Mouse (Mus musculus) mesoderm, embryonic 11.5 days (tissue): ENCODE results near the gene Galnt4.

ENCODE experiments used
- DNase-seq: peaks from one replicate; pipeline ENCODE4 v3.0.0-alpha.2; 2012; ENCODE audit warnings: low read depth, low spot score

The Galnt4 gene

GRCm38 (mm10) chr10:99115471-99116236 is 7.7 kb downstream of the Galnt4 start:
- peak; percentile 61 for DNase-seq

GRCm38 (mm10) chr10:99116237-99116632 is 8.3 kb downstream of the Galnt4 start:
- DNase-seq = no peak

- DNase-seq = no peak
These were observed 9.0 kb downstream of the Galnt4 start for GRCm38 (mm10) chr10:99116650-99117615.

GRCm38 (mm10) chr10:99117876-99118275 is 9.9 kb downstream of the Galnt4 start:
- DNase-seq = no peak

GRCm38 (mm10) chr10:99118697-99119096 is 10.7 kb downstream of the Galnt4 start:
- DNase-seq = peak; percentile 26

GRCm38 (mm10) chr10:99119471-99119870 is 11.5 kb downstream of the Galnt4 start:
- DNase-seq = no peak

GRCm38 (mm10) chr10:99126225-99126624 is 18.3 kb downstream of the Galnt4 start, which contains the start of gene Phxr2:
Gene Phxr2, minus strand, starts transcription at chr10:99126325.
- DNase-seq = no peak

- no peak for DNase-seq
These were observed 19.0 kb downstream of the Galnt4 start for GRCm38 (mm10) chr10:99126954-99127353.

- no peak for DNase-seq
These were observed 19.8 kb downstream of the Galnt4 start for GRCm38 (mm10) chr10:99127691-99128261.

- no peak for DNase-seq
These were observed 22.7 kb downstream of the Galnt4 start for GRCm38 (mm10) chr10:99130611-99131010.

GRCm38 (mm10) chr10:99131298-99131697 is 23.3 kb downstream of the Galnt4 start:
- no peak for DNase-seq

- peak; percentile 28 for DNase-seq
These were observed 24.2 kb downstream of the Galnt4 start for GRCm38 (mm10) chr10:99132189-99132588.

GRCm38 (mm10) chr10:99132595-99133272 is 24.8 kb downstream of the Galnt4 start:
- no peak for DNase-seq

GRCm38 (mm10) chr10:99133321-99133875 is 25.4 kb downstream of the Galnt4 start:
- no peak for DNase-seq

GRCm38 (mm10) chr10:99136337-99136736 is 28.4 kb downstream of the Galnt4 start:
- no peak for DNase-seq

GRCm38 (mm10) chr10:99145611-99146010 is 37.7 kb downstream of the Galnt4 start:
- DNase-seq = no peak

- no peak for DNase-seq
These were observed 38.6 kb downstream of the Galnt4 start for GRCm38 (mm10) chr10:99146596-99146995.

- DNase-seq = no peak
These were observed 42.1 kb downstream of the Galnt4 start for GRCm38 (mm10) chr10:99150016-99150415.

GRCm38 (mm10) chr10:99151580-99151979 is 43.6 kb downstream of the Galnt4 start:
- DNase-seq = no peak

GRCm38 (mm10) chr10:99152063-99152462 is 44.1 kb downstream of the Galnt4 start:
- DNase-seq = no peak

- DNase-seq = no peak
These were observed 46.7 kb downstream of the Galnt4 start for GRCm38 (mm10) chr10:99154635-99155034.
